Mouse (Mus musculus): Measurements from ENCODE around the gene Rnf220. TPM values are rescaled to one million over a fixed set of nuclear protein-coding genes. Genes with fewer than 3 reads are reported as not detected.

Rnf220 gene
- polyA plus RNA-seq, 1 experiment from 2014 or later = 55.9 TPM

DNA sequence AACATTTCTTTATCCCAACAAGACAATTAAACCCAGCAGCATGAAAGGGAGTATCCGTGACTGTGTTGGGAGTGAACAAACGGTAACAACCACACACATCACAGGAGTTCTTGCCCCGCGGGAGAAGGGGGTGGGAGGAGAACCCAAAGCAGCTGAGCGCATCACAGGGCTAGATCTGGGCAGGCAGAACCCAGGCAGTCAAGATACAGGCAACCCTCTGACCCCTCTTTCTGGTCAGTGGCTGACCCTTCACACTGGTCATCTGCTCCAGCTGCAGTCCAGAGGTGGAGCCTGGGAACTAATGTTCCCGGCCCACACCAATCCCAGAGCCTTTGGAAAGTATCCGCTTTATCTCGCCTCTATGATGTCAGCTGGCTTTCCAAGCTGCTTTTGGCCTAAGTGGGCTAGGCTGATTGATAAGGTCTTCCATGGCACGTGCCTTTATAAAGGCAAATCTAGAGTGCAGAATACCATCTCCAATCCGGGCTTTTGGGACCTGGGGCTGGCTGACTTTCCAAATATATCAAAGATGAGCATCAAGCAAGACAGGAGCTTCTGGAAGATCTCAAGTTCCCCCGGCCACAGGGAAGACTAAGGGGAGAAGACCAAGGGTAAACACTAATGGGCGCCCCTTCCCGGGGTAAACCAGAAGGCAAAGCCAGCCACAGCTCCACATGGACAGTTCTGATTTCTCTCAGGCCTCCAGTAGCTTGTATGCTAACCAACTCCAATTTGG lies 11.6 kb downstream of the Rnf220 start:
- H3K9ac ChIP-seq = peak overlapping the region; percentile 59; the same call in 1 of the 2 replicates

GRCm38 (mm10) chr4:117484256-117485044 lies 12.4 kb downstream of the Rnf220 start:
- Histone ChIP-seq H3K9me3 (replicated peaks) (no peaks in the 10 kb centered on the region), H3K27ac (0 out of 2 replicates have a peak overlapping the region, but pooled peaks have one; percentile 33), H3K4me3 (peak overlapping the region; percentile 62), H3K27me3 (replicated peaks) (peaks cover 52% of the 10 kb centered on the region), H3K36me3 (no peaks in the 10 kb centered on the region), H3K4me1 (peaks cover 69% of the 10 kb centered on the region), H3K9ac (peak overlapping the region; percentile 59), H3K4me2 (peak overlapping the region; percentile 89)
- WGBS (ENCODE audit: insufficient replicate concordance) = 1% methylated on average over 69 of the region's 69 CpGs
- ATAC-seq = peak; percentile 52; the same call in 1 of the 2 replicates

More for the DNA sequence above, 11.6 kb downstream of the Rnf220 start:
- whole genome bisulfite sequencing (ENCODE audit: insufficient replicate concordance) = 45% methylated on average over 13 of the region's 13 CpGs
- Histone ChIP-seq H3K4me1 (peaks cover 62% of the 10 kb centered on the region), H3K27ac (0 out of 2 replicates have a peak overlapping the region, but pooled peaks have one; percentile 10), H3K27me3 (replicated peaks) (peaks cover 59% of the 10 kb centered on the region), H3K36me3 (no peaks in the 10 kb centered on the region), H3K4me3 (peak overlapping the region; percentile 62), H3K9me3 (replicated peaks) (no peaks in the 10 kb centered on the region), H3K4me2 (peak overlapping the region; percentile 89)
- ATAC-seq = no peak

- Histone ChIP-seq H3K9ac (peak overlapping the region; percentile 59), H3K9me3 (replicated peaks) (no peaks in the 10 kb centered on the region), H3K27me3 (replicated peaks) (peaks cover 48% of the 10 kb centered on the region), H3K27ac (no peak overlapping the region), H3K4me1 (peaks cover 75% of the 10 kb centered on the region), H3K4me3 (peak overlapping the region; percentile 62), H3K4me2 (peak overlapping the region; percentile 89), H3K36me3 (no peaks in the 10 kb centered on the region)
- under 1% methylated on average over 15 of the region's 15 CpGs for WGBS (ENCODE audit: insufficient replicate concordance)
- no peak for ATAC-seq
Measured at GRCm38 (mm10) chr4:117483931-117484255, 13.0 kb downstream of the Rnf220 start.

- no peak overlapping the region for H3K9ac ChIP-seq
- H3K27me3 ChIP-seq (replicated peaks) = peaks cover 30% of the 10 kb centered on the region
- no peaks in the 10 kb centered on the region for H3K36me3 ChIP-seq
- H3K9me3 ChIP-seq (replicated peaks) = no peaks in the 10 kb centered on the region
- no peak overlapping the region for H3K4me3 ChIP-seq
- 33% methylated on average over 5 of the region's 5 CpGs for WGBS (ENCODE audit: insufficient replicate concordance)
- H3K4me1 ChIP-seq = peaks cover 93% of the 10 kb centered on the region
- ATAC-seq = peak; percentile 74
- H3K27ac ChIP-seq = peak overlapping the region; percentile 57; the same call in 1 of the 2 replicates
- peak overlapping the region; percentile 9 for H3K4me2 ChIP-seq
Measured at GRCm38 (mm10) chr4:117482103-117482502, 14.7 kb downstream of the Rnf220 start.

GRCm38 (mm10) chr4:117480611-117481445 lies 16.0 kb downstream of the Rnf220 start:
- no peaks in the 10 kb centered on the region for H3K36me3 ChIP-seq
- H3K4me2 ChIP-seq = peak overlapping the region; percentile 9
- WGBS (ENCODE audit: insufficient replicate concordance) = 44% methylated on average over 11 of the region's 11 CpGs
- H3K9ac ChIP-seq = 0 out of 2 replicates have a peak overlapping the region, but pooled peaks have one; percentile 14
- peaks cover 17% of the 10 kb centered on the region for H3K27me3 ChIP-seq (replicated peaks)
- peaks cover 98% of the 10 kb centered on the region for H3K4me1 ChIP-seq
- no peak for ATAC-seq
- H3K27ac ChIP-seq = peak overlapping the region; percentile 57
- no peak overlapping the region for H3K4me3 ChIP-seq
- H3K9me3 ChIP-seq (replicated peaks) = no peaks in the 10 kb centered on the region

GRCm38 (mm10) chr4:117479951-117480350 lies 16.9 kb downstream of the Rnf220 start:
- H3K27ac ChIP-seq = peak overlapping the region; percentile 57; the same call in 1 of the 2 replicates

GRCm38 (mm10) chr4:117478101-117478673 lies 18.7 kb downstream of the Rnf220 start:
- no peaks in the 10 kb centered on the region; the same call in 1 of the 2 replicates for H3K27me3 ChIP-seq (replicated peaks)
- H3K4me1 ChIP-seq = peaks cover 100% of the 10 kb centered on the region
- H3K9ac ChIP-seq = peak overlapping the region; percentile 29
- H3K9me3 ChIP-seq (replicated peaks) = no peaks in the 10 kb centered on the region
- H3K36me3 ChIP-seq = no peaks in the 10 kb centered on the region
- 16% methylated on average over 15 of the region's 15 CpGs for WGBS (ENCODE audit: insufficient replicate concordance)
- peak overlapping the region; percentile 18; the same call in 1 of the 2 replicates for H3K4me3 ChIP-seq
- peak; percentile 3; the same call in 1 of the 2 replicates for ATAC-seq
- H3K27ac ChIP-seq = peak overlapping the region; percentile 74
- peak overlapping the region; percentile 59 for H3K4me2 ChIP-seq

More at GRCm38 (mm10) chr4:117479951-117480350, 16.9 kb downstream of the Rnf220 start:
- H3K9ac ChIP-seq = no peak overlapping the region
- no peaks in the 10 kb centered on the region for H3K36me3 ChIP-seq
- H3K4me2 ChIP-seq = no peak overlapping the region
- peaks cover 98% of the 10 kb centered on the region for H3K4me1 ChIP-seq
- no peak overlapping the region for H3K4me3 ChIP-seq
- ATAC-seq = no peak
- no peaks in the 10 kb centered on the region for H3K9me3 ChIP-seq (replicated peaks)
- peaks cover 9% of the 10 kb centered on the region for H3K27me3 ChIP-seq (replicated peaks)
- WGBS (ENCODE audit: insufficient replicate concordance) = 19% methylated on average over 6 of the region's 6 CpGs

DNA sequence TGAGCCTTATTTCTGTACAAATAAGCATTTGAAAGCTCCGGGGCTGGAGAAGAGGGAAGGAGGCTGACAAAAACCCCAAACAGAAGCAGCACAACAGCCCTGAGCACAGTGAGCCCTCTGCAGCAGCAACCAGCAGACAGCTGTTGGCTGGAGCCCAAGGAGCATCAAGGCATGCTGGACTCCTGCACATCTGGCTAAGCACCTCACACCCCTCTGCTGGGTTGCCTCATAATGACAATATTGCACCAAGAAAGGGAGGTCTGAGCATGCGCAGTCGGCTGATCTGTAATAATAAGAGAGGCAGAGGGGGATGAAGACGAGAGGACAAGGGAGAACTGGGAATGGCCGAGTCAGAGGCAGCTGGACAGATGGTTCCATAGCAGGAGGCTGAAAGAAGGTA lies 19.5 kb downstream of the Rnf220 start:
- H3K27me3 ChIP-seq (replicated peaks) = no peaks in the 10 kb centered on the region; the same call in 1 of the 2 replicates
- peak overlapping the region; percentile 74 for H3K27ac ChIP-seq
- H3K4me3 ChIP-seq = no peak overlapping the region
- peaks cover 100% of the 10 kb centered on the region for H3K4me1 ChIP-seq
- no peak for ATAC-seq
- H3K9ac ChIP-seq = peak overlapping the region; percentile 29; the same call in 1 of the 2 replicates
- 28% methylated on average over 5 of the region's 5 CpGs for WGBS (ENCODE audit: insufficient replicate concordance)
- peak overlapping the region; percentile 59 for H3K4me2 ChIP-seq
- H3K9me3 ChIP-seq (replicated peaks) = no peaks in the 10 kb centered on the region
- H3K36me3 ChIP-seq = no peaks in the 10 kb centered on the region

- 21% methylated on average over 4 of the region's 4 CpGs for WGBS (ENCODE audit: insufficient replicate concordance)
Measured at GRCm38 (mm10) chr4:117476777-117477176, 20.1 kb downstream of the Rnf220 start.

DNA sequence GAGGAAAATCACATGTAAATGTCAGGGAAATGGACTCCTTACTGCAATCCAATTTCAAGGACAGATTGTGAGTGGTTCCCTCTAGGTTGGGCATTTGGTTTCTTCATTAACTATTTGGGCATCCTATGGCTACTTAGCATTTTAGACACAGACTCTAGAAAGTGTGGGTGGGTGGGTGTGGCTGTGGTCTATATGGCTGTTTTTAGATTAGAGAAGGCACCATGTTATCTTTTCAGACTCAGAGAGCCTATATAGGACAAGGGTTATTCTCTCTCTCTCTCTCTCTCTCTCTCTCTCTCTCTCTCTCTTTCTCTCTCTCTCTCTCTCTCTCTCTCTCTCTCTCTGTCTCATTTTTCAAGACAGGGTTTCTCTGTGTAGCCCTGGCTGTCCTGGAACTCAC lies 20.5 kb downstream of the Rnf220 start:
- peaks cover 94% of the 10 kb centered on the region for H3K4me1 ChIP-seq
- ATAC-seq = peak; percentile 79
- no peaks in the 10 kb centered on the region; the same call in 1 of the 2 replicates for H3K27me3 ChIP-seq (replicated peaks)
- no peak overlapping the region for H3K4me3 ChIP-seq
- H3K36me3 ChIP-seq = no peaks in the 10 kb centered on the region
- H3K9me3 ChIP-seq (replicated peaks) = no peaks in the 10 kb centered on the region
- peak overlapping the region; percentile 59 for H3K4me2 ChIP-seq
- peak overlapping the region; percentile 49 for H3K9ac ChIP-seq
- peak overlapping the region; percentile 81 for H3K27ac ChIP-seq

More at GRCm38 (mm10) chr4:117476777-117477176, 20.1 kb downstream of the Rnf220 start:
- no peaks in the 10 kb centered on the region; the same call in none of the 2 replicates for H3K27me3 ChIP-seq (replicated peaks)
- H3K4me3 ChIP-seq = no peak overlapping the region
- peak overlapping the region; percentile 59 for H3K4me2 ChIP-seq
- peaks cover 98% of the 10 kb centered on the region for H3K4me1 ChIP-seq
- H3K9me3 ChIP-seq (replicated peaks) = no peaks in the 10 kb centered on the region
- H3K27ac ChIP-seq = peak overlapping the region; percentile 74
- ATAC-seq = no peak; the same call in 1 of the 2 replicates
- 0 out of 2 replicates have a peak overlapping the region, but pooled peaks have one; percentile 49 for H3K9ac ChIP-seq
- no peaks in the 10 kb centered on the region for H3K36me3 ChIP-seq

- H3K4me2 ChIP-seq = peak overlapping the region; percentile 74
- peaks cover 80% of the 10 kb centered on the region for H3K4me1 ChIP-seq
- no peaks in the 10 kb centered on the region; the same call in 1 of the 2 replicates for H3K27me3 ChIP-seq (replicated peaks)
- H3K9ac ChIP-seq = peak overlapping the region; percentile 68; the same call in 1 of the 2 replicates
- no peaks in the 10 kb centered on the region for H3K9me3 ChIP-seq (replicated peaks)
- peak overlapping the region; percentile 93 for H3K27ac ChIP-seq
- H3K4me3 ChIP-seq = peak overlapping the region; percentile 62
- no peaks in the 10 kb centered on the region for H3K36me3 ChIP-seq
- peak; percentile 78 for ATAC-seq
Measured at GRCm38 (mm10) chr4:117473985-117474354, 22.9 kb downstream of the Rnf220 start.

Measured in liver, embryonic 12.5 days (tissue).